Mouse (Mus musculus): ENCODE data around the gene Tgtp2.
"Not testable (repeated sequence)": the region's sequence is repeated elsewhere in the genome, so short reads cannot be mapped to it uniquely, and the experiment has no call there.

Gene Tgtp2

DNA sequence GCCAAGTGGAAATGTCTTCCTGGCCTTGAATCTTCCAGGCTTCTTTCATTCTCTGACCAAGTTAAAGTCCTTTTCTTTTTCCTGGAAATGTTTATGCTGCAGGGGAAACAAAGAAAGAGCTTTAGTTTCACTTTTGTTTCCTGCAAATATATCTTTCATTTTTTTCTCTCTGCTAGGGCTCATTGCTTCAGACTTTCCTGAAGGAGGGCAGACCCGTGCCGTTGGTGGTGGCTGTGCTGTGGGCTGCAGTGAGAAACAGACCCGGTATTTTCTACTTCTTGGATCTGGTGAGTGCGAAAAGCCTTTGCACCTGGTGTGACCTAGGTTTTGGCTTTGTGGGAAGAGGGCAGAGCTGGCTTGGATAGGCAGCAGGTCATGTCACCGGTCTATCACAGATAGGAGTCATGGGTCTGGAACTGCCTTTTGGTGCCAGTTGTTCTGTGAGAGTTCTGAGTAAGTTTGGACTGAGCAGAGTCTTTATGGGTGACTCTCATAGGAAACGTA, 22.9 kb upstream of the Tgtp2 start:
- no peak for DNase-seq (ENCODE audit: low read depth, low spot score)

DNA sequence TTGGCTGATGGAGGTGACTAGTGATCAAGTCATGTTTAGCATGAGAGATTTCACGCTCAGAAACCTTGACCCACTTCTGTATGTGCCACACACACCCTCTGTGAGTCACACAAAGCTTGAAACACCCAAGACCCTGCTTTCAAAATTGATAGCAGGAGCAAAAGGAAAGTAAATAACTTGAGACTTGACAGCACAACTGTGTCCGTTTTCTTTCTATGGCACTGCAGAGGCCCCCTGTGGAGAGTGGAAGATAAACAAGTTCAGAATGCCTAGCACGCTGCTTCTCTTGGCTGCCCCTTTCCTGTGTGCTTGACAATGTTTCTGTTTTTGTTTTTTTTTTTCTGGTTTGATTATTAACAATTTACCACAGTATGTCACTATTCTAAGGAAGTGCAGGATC, 20.9 kb upstream of the Tgtp2 start:
- DNase-seq (ENCODE audit: low read depth, low spot score): no peak

DNA sequence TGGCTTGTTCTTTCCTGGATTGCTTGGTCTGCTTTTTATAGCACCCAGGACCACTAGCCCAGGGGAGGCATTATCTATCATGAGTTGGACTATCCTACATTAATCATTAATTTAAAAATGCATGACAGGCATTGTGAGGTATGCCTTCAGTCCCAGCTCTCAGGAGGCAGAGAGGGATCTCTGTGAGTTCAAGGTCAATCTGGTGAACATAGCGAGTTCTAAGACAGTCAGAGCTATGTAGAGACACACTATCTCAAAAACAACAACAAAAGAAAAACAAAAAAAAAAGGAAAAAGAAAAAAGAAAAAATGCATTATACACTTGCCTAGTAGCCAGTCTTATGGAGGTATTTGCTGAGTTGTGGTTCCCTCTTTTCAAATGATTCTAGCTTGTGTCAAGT, 20.4 kb upstream of the Tgtp2 start:
- DNase-seq (ENCODE audit: low read depth, low spot score): no peak

DNA sequence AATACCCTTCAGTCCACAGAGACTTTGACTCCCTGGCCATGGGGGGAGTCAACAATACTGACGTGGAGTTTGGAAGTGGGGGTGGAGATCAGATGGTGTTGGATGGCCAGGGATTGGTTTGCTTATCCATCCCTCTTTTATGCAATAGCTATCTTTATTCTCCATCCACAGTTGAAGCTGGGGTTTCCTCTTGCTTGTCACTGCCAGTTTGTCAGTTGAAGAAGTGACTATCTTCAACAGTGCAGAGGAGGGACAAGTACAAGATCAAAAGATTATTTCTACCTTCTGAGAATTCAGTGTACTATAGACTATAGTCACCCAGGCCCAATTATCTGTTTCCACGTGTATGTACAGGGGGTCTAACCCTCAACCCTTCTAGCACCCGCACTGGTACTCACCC, 19.8 kb upstream of the Tgtp2 start:
- no peak for DNase-seq (ENCODE audit: low read depth, low spot score)

DNA sequence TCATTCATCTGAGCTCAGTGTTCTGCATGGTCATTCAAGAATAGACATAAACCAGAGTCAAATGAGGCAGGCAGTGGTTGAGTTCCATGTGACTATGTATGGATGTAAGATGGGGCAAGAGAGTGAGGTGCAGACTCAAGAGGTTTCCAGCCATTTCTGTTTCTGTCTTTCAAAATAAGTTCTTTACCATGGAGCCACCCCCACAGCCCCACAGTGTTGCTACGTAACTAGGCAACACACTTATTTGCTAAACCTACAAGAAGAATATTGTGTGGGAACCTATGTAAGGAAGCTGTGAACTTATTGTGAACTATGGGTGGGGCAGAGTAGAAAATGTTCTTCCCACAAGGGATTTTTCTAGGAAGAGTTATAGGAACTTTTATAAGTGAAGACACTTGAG, 19.1 kb upstream of the Tgtp2 start:
- DNase-seq (ENCODE audit: low read depth, low spot score): no peak

DNA sequence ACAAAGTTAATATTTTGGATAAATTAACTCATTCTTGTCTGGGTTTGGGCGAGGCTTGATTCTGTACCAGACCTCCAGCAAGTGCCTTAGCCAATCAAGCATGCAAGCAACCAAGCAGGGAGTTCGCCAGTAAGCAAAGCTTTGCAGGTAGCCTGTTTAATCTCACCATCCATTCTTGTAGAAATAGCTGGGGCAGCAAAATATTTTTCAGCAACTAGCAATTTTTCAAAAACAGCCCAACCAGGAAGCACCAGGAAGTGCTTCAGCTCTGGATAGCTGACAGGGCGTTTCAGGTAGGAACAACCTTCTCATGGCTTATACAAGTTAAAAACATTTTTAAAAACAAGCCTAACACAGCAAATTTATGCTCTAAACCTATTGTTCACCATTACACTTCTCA, 17.9 kb upstream of the Tgtp2 start:
- DNase-seq (ENCODE audit: low read depth, low spot score): no peak

DNA sequence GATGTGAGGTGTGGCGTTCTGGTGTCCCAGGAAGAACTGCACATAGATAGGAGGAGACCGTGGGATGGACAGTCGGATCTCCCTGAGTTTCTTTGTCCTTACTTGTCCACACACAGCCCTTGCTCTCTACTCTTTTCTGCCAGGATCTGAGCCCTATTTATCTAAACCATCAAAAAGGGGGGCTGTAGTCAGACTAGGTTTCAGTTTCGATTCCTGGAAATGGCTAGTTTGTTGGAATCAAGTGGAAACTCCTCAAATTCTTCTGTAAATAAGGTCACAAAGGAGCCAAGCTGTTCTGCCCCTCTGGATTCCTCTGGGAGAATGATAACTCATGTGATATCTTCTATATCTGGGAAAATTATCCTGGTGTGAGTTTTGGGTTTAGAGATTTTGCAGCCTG, 17.4 kb upstream of the Tgtp2 start:
- no peak for DNase-seq (ENCODE audit: low read depth, low spot score)

DNA sequence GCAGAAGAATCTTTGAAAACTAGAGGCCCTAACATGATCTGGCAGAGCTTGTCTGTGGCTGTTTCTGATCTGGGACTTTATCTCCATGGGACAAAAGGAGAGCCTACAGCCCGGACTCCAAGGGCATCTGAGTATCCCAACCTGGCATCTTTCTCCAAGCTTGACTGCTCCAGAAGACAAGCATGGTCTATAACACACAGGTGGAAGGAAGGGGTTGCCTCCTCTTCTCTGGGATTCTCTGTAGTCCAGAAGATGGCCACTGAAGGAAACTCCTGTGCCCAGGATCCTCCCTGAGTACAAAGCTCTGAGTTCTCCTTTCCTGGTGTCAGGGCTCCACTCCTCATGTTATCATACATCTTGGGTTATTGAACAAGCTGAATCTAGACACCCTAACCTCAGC, 16.6 kb upstream of the Tgtp2 start:
- DNase-seq (ENCODE audit: low read depth, low spot score): no peak

DNA sequence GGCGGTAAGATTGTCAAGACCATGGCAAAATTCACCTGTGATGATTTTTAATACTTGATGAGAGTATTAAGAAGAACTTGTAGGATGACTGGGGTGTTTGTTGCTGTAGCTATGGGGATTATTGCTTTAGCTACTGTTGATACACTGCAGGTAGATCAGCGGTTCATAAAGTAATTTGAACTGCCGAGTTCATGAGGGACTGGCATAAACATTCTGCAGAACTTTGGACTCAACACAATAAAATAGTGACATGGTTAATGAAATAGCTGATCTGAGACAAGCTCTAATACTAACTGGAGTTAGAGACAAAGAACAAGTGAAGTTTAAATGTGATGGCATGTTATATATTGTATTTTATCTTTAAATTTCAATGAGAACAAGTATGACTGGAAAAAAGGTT, 14.7 kb upstream of the Tgtp2 start:
- no peak for DNase-seq (ENCODE audit: low read depth, low spot score)

DNA sequence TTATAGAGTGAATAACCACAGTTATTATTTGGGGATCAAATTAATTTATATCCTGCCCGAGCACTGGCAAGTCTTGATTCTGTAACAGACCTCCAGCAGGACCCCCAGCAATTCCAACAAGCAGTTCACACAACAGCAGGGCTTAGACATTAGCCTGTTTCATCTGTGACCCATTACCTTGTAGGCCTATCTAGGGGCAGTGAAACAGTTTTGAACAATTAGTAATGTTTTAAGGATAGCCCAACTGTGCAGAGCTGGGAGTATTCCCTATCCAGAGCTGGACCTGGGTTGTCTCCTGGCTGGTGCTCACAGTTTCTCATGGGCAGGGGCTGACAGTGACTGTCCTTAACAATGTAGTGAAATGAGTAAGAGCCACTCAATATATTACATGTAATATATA, 13.0 kb upstream of the Tgtp2 start:
- no peak for DNase-seq (ENCODE audit: low read depth, low spot score)

DNA sequence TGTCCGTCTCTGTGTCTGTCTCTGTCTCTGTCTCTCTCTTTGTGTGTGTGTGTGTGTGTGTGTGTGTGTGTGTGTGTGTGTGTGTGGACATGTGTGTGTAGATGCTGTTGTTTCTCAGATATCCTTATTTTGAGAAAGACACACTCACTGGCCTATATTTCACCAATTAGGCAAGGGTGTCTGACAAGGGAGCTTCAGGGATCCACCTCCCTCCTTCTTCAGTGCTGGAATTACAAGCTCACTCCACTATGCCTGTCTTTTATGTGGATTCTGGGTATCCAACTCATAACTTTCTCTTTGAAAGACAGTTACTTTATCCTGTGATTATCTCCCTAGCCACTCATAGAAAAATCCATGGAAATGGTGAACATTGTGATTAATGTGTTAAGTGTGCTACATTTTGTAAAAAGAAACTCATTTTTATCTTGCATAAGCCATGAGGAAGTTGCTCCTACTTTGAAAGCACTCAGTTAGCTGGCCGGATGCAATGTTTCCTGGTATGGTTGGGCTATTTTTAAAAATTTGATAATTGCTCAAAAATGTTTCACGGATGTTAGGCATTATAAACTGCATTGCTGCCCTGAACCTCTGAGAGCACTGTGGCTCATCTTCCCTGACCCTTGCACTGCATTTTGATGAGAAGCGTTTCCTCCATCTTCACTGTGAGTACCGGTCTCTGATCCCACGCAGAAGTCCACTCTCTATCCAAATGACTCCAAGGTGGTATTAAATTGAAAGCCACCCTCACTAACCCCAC, 12.2 kb upstream of the Tgtp2 start, which contains the start of gene Ifi47:
Ifi47 (plus strand) TSS at position 587 of the 757 bp plus-strand sequence.
- not testable (repeated sequence) for DNase-seq (ENCODE audit: low read depth, low spot score)

DNA sequence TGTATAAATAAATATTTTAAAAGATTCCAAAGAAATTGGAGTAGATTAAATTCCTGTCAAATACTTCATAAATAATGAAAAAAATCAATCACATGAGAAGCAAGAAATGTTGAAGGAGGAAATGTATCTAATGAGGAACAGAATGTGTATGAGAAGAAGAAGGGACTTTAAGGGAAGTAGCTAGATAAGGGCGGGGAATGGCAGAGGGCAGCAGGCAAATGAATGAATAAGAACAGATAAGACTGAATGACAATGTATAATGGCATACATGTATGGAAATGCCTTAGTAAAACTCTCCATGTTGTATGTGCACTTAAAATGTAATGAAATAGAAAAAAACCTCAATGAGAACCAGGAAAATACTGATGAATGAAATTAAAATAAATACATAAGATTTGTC, 4.4 kb upstream of the Tgtp2 start:
- DNase-seq (ENCODE audit: low read depth, low spot score): no peak

DNA sequence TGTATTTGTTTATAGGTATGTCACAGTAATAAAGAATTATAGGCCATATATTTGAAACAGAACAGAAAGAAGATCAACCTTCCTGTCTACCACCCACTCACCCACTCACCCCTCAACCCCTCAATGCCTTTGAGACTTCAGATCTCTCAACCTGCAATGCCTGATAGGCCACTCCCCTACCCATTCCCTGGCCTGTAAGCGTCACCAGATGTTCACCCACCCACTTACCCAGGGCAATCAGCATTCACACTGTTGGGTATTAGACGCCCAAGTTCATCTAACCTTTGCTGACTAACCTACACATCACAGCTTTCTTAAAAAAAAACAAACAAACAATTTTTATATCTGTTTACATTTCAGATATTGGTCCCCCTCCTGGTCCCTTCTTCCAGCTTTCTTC, 2.1 kb downstream of the Tgtp2 start:
- not testable (repeated sequence) for DNase-seq (ENCODE audit: low read depth, low spot score)

DNA sequence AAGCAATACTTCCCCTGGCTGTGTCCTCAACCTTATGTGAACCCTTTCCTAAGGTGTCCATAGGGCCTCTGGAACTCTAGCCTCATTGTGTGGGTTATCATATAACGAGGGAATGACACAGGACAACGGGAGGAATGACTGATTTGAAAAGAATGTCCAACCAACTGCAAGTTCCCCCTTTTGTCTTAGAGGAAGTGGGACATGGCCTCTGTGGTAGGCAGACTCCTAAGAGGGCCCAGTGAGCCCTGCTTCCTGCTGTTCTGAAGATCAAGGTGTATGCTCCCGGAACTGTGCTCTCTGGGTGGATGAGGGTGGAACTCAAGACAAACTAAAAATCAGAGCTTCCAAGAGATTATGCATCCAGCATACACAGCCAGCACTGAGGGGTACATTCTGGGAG, 3.9 kb downstream of the Tgtp2 start:
- not testable (repeated sequence) for DNase-seq (ENCODE audit: low read depth, low spot score)

DNA sequence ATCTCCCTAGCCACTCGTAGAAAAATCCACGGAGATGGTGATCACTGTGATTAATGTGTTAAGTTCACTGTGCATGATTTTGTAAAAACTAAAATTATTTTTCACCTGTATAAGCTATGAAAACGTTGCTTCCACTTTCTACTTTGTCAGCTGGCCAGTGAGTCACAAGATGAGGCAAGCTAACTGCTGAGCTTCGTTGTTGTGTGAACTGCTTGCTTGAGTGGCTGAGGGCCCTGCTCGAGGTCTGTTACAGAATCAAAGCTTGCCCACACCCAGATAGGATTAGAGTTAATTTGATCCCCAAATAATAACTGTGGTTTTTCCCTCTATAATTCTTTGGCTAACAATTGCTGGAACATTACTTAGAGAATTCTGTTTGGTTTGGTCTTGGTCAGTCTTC, 12.1 kb downstream of the Tgtp2 start:
- DNase-seq (ENCODE audit: low read depth, low spot score): not testable (repeated sequence)

DNA sequence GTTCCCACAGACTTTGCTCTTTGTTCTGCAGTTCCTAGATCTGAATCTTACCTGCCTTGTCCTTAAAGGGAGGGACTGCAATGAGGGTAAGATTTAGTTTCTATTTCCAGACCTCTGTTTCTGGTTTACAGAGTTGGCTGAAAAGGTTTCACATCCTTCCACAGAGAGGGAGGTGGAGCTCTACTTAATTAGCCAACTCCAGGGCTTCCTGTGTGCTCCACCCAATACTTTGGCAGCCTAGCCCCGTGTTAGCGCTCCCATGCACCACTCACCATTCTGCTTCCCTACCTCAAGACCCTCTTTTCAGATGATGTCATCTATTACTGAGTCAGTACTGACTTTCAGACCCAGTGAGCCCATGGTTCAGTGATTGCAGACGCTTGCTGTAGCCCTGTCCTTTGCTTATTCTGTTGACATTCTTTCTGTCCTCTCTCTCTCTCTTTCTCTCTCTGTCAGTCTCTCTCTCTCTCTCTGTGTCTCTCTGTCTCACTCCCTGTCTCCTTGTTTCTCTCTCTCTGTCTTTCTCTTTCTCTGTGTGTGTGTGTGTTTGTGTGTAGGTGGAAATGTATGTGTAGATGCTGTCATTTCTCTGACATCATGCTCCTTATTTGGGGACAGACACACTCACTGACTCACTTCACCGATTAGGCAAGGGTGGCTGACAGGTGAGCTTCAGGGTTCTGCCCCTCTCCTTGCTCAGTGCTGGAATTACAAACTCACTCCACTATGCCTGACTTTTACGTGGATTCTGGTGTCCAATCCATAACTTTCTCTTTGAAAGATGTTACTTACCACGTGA, 12.7 kb downstream of the Tgtp2 start, which contains the start of gene 9930111J21Rik2:
9930111J21Rik2 (minus strand) TSS at position 150 of the 799 bp plus-strand sequence.
- not testable (repeated sequence) for DNase-seq (ENCODE audit: low read depth, low spot score)

DNA sequence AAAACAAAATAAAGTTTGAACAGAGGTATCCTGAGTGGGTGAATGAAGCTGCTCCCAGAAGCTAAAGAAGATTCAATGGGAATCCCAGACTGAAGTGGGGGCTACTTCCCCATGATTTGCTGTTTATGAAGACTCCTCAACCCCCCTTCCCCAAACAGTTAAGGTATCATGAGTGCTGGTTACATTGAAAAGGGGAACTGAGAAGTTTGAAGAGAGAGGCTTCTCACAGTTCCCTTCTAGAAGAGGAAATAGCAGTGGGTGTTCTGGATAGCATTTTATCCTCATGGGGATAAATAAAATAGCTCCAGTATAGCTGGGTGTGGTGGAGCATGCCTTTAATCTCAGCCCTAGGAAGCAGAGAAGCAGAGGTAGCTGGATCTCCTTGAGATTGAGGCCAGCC, 13.9 kb downstream of the Tgtp2 start:
- DNase-seq (ENCODE audit: low read depth, low spot score): not testable (repeated sequence)

DNA sequence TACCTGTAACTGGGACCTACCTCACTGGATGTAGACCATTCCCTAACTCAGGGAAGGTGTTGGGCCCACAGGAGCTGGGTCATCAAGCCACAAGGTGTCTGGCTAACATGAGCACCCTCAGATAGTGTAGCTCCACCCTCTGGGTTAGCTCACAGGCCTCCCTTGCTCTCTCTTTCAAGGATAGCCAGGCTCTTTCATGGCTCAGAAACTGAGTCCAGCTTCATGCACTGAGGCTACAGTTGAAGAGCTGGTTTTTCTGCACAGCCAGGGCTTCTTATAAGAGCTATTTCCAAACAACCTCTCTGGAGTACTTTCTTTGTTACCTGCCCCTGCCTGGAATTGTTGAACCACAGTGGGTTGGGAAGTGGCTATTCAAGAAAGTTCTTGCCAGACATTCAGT, 51.9 kb downstream of the Tgtp2 start:
- not testable (repeated sequence) for DNase-seq (ENCODE audit: low read depth, low spot score)

Data from ZHBTc4 (cell line).